Mouse (Mus musculus): ENCODE measurements at regions not wholly inside any gene's neighbourhood (a gene's known extent, or its start where the extent isn't known, plus 50 kb on each side); places are given as distances from the start of the nearest gene placed in this dataset.

DNA sequence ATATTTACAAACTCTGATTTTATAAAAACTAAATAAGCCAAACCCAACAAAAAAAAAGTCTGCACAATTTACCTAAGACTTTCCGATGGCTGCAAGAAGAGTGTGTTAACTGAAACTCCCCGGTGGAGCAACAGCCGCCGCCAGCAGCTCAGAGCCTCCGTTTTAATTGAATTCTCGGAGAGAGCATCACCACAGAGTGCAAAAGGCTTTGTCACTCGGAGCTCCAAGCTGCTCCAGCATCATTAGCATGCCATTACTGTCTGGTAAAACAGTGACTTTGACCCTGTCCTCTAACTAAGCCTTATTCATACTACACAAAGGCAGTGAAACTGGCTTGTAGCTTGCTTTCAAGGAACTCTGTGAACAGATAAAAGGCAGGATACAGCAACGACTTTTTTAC is 176.5 kb downstream of the Efnb2 start:
- DNase-seq (ENCODE audit: low read depth, low spot score) = no peak

GRCm38 (mm10) chr8:8482707-8483480 is 178.1 kb downstream of the Efnb2 start:
- no peak for DNase-seq (ENCODE audit: low read depth, low spot score)

- DNase-seq (ENCODE audit: low read depth, low spot score) = no peak
Observed at GRCm38 (mm10) chr8:8477456-8477855, 183.6 kb downstream of the Efnb2 start.

GRCm38 (mm10) chr8:8468552-8468951 is 192.5 kb downstream of the Efnb2 start:
- DNase-seq (ENCODE audit: low read depth, low spot score) = no peak

GRCm38 (mm10) chr8:8466526-8467244 is 194.4 kb downstream of the Efnb2 start:
- DNase-seq (ENCODE audit: low read depth, low spot score) = no peak

- no peak for DNase-seq (ENCODE audit: low read depth, low spot score)
Observed at GRCm38 (mm10) chr8:8462455-8462854, 198.6 kb downstream of the Efnb2 start.

- DNase-seq (ENCODE audit: low read depth, low spot score) = no peak
Observed at GRCm38 (mm10) chr8:8457536-8457935, 203.5 kb downstream of the Efnb2 start.

DNA sequence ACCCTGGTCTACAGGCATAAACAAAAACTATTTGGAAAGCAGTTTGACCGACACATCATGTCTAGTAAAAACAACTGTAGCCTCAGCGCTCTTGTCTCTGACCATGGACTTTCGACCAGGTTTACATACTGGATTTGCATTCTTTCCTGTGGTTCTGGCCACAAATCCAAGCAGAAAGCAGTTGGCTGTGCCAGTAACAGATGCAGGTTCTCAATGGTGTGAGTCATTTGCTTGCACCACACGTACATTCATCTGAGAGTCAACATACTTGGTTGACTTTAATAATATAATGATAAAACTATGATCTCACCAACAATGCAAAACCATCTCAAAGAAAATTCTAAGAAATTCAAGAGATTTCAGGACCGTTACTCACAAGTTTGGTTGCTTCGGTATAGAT is 207.1 kb downstream of the Efnb2 start:
- no peak for DNase-seq (ENCODE audit: low read depth, low spot score)

DNA sequence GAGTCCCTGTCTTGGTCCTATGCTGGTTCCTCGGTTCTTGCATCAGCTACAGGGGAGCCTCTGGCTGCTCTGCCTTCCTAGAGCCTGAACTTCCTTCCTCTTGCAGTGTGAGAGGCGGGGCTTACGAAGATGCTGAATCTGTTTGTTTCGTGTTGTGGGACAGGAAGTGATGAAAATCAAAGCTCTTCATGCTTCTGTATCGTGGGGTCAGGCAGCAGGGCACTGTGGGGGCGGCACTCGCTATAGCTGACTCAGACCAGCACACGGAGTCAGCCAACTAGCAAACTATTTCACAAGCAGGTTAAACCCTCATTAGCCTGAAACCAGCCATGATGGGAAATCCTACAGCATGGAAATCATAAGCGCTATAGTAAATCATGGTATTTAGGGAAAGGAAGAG is 208.8 kb downstream of the Efnb2 start:
- no peak for DNase-seq (ENCODE audit: low read depth, low spot score)

- DNase-seq (ENCODE audit: low read depth, low spot score) = no peak
Observed at GRCm38 (mm10) chr8:8448911-8449310, 212.1 kb downstream of the Efnb2 start.

- DNase-seq (ENCODE audit: low read depth, low spot score) = no peak
Observed at GRCm38 (mm10) chr8:8441568-8441967, 219.5 kb downstream of the Efnb2 start.

GRCm38 (mm10) chr8:8440903-8441302 is 220.1 kb downstream of the Efnb2 start:
- no peak for DNase-seq (ENCODE audit: low read depth, low spot score)

- no peak for DNase-seq (ENCODE audit: low read depth, low spot score)
Observed at GRCm38 (mm10) chr8:8426201-8426600, 234.8 kb downstream of the Efnb2 start.

GRCm38 (mm10) chr8:8423443-8423842 is 237.6 kb downstream of the Efnb2 start:
- no peak for DNase-seq (ENCODE audit: low read depth, low spot score)

GRCm38 (mm10) chr8:8421713-8422112 is 239.3 kb downstream of the Efnb2 start:
- no peak for DNase-seq (ENCODE audit: low read depth, low spot score)

DNA sequence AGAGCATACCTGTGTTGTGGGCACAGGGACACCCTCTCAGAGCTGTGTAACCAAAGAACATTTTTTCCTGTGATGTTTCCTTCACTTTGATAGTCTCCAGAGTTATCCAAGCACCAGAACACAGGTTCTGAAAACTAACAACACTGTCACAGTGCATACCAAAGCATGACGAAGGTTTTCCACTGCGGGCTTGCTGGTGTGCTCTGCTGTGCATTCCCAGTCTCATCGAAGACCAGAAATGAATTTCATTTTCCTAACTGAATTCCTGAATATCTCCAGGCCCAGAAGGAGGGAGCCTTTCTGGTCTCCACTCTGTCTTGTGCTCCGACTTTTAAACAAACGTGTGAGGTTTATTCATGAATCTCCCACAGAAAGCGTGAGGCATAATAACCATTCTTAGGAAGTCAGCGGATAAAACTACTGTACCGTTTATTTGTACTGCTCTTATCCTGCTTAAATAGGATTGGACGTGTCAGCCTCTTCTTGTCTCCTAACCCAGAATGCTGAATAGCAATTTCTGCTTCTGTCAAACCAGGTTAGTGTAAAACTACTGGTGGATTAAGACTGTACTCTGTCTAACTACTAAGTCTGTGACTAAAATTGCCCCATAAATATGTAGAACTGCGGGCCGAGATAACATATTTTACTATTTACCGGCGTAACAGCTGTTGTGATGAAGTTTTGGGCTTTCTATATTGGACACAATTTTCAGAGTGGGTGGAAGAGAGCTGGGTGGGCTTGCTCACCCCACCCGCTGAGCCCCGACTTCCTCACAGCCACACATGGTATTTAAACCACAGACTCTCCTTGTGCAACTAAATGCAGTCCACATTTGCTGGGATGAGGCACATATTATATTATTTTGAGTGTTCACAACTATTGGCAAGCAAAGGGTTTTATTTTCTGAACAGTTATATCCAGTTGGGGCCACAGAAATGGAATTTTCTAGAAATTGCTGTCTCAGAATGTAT is 241.4 kb downstream of the Efnb2 start:
- DNase-seq (ENCODE audit: low read depth, low spot score) = no peak

- no peak for DNase-seq (ENCODE audit: low read depth, low spot score)
Observed at GRCm38 (mm10) chr8:8418929-8419328, 242.1 kb downstream of the Efnb2 start.

- DNase-seq (ENCODE audit: low read depth, low spot score) = no peak
Observed at GRCm38 (mm10) chr8:8418525-8418924, 242.5 kb downstream of the Efnb2 start.

GRCm38 (mm10) chr8:8416092-8416701 is 244.8 kb downstream of the Efnb2 start:
- DNase-seq (ENCODE audit: low read depth, low spot score) = no peak

DNA sequence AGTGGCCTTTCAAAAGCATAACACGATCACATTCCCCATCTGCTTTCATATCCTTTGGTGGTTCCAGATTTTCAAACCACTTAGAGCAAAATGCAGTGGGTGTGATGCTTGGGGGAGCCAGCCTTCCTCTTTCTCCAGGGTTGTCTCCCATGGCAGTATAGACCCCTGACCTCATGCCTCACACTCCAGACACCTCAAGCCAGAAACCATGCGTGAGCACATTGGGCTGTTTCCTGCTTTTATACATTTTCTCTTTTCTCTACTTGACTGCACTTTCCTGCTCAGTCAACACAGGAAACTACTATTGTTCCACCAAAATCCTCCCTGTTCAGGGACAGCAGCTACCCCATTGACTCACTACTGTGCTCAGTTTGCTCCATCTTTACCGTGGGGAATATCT is 253.7 kb downstream of the Efnb2 start:
- DNase-seq (ENCODE audit: low read depth, low spot score) = no peak

DNA sequence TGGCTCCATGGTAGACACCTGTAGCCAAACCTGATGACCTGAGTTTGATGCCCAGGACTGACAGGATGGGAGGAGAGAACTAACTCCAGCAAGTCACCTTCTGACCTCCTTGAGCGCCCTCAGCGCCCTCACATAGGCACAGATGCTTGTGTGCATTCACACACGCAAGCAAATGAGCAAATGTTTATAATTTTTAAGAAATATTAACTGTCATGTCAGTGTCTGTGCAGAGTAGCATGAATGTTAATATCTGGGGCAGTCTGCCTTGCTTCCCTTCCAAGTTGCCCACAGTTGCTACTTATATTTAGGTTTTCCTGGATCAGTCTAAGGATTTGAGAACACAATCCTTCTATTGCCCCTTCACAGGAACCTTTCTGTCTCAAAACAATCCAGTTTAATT is 257.6 kb downstream of the Efnb2 start:
- no peak for DNase-seq (ENCODE audit: low read depth, low spot score)

- DNase-seq (ENCODE audit: low read depth, low spot score) = no peak
Observed at GRCm38 (mm10) chr8:8392303-8392702, 268.7 kb downstream of the Efnb2 start.

Measured in A20 (cell line).